Mouse (Mus musculus) E14TG2a.4 (cell line): ENCODE measurements around the gene Cox11.

Source experiments
- H3K27me3 ChIP-seq: 2 replicates; pipeline ENCODE4 v1.6.1; 2014; ENCODE audit warnings: low read length, control low read depth; ENCODE audit not compliant: insufficient read depth
- H3K36me3 ChIP-seq: 2 replicates; pipeline ENCODE4 v1.6.1; 2014; ENCODE audit warnings: low read length, control low read depth; ENCODE audit not compliant: insufficient read depth
- H3K4me1 ChIP-seq: replicated peaks from 2 replicates; pipeline ENCODE4 v1.6.1; 2014; ENCODE audit warnings: low read depth, low read length, control low read depth
- H3K4me3 ChIP-seq: replicated peaks from 2 replicates; pipeline ENCODE4 v1.5.1; 2014; ENCODE audit warnings: mild to moderate bottlenecking, low read length
- H3K9me3 ChIP-seq: 2 replicates; pipeline ENCODE4 v1.6.1; 2014; ENCODE audit warnings: low read length, control low read depth
- CTCF ChIP-seq: conservative IDR thresholded peaks from 2 replicates; pipeline ENCODE4 v1.5.1; 2014; ENCODE audit warnings: low read length
- NANOG ChIP-seq: IDR thresholded peaks from 2 replicates; pipeline ENCODE4 v1.6.1; 2014; ENCODE audit warnings: borderline replicate concordance, low read length, mixed read lengths
- POU5F1 ChIP-seq: IDR thresholded peaks from 2 replicates; pipeline ENCODE4 v1.6.1; 2014; ENCODE audit warnings: low read length, borderline replicate concordance

Gene Cox11

GRCm38 (mm10) chr11:90667325-90667724 is 29.4 kb downstream of the Cox11 start:
- no peaks in the 10 kb centered on the region for H3K9me3 ChIP-seq
- TF ChIP-seq NANOG = no peak
- TF ChIP-seq CTCF = no peak
- TF ChIP-seq POU5F1 = no peak
- no peaks in the 10 kb centered on the region for H3K27me3 ChIP-seq
- H3K36me3 ChIP-seq = peaks cover 16% of the 10 kb centered on the region; the same call in 1 of the 2 replicates
- peaks cover 16% of the 10 kb centered on the region; the same call in 1 of the 2 replicates for H3K4me1 ChIP-seq
- no peak overlapping the region for H3K4me3 ChIP-seq

- TF ChIP-seq NANOG (no peak), CTCF (no peak), POU5F1 (no peak)
- H3K9me3 ChIP-seq = no peaks in the 10 kb centered on the region
- H3K4me1 ChIP-seq = no peaks in the 10 kb centered on the region; the same call in 1 of the 2 replicates
- H3K27me3 ChIP-seq = no peaks in the 10 kb centered on the region
- H3K36me3 ChIP-seq = peaks cover 30% of the 10 kb centered on the region
- H3K4me3 ChIP-seq = no peak overlapping the region
These were observed 37.6 kb downstream of the Cox11 start for GRCm38 (mm10) chr11:90675479-90676110.

GRCm38 (mm10) chr11:90677027-90677426 is 39.1 kb downstream of the Cox11 start:
- Histone ChIP-seq H3K4me1 (peaks cover 5% of the 10 kb centered on the region), H3K27me3 (no peaks in the 10 kb centered on the region), H3K9me3 (no peaks in the 10 kb centered on the region), H3K4me3 (no peak overlapping the region), H3K36me3 (peaks cover 33% of the 10 kb centered on the region)
- TF ChIP-seq CTCF (no peak), NANOG (no peak)

- TF ChIP-seq CTCF (no peak), POU5F1 (no peak), NANOG (no peak)
- Histone ChIP-seq H3K36me3 (peaks cover 37% of the 10 kb centered on the region), H3K9me3 (no peaks in the 10 kb centered on the region), H3K27me3 (no peaks in the 10 kb centered on the region), H3K4me3 (no peak overlapping the region), H3K4me1 (peaks cover 5% of the 10 kb centered on the region)
These were observed 39.9 kb downstream of the Cox11 start for GRCm38 (mm10) chr11:90677771-90678288.

GRCm38 (mm10) chr11:90678582-90678981 is 40.6 kb downstream of the Cox11 start:
- TF ChIP-seq CTCF = no peak
- no peak for TF ChIP-seq POU5F1
- no peak for TF ChIP-seq NANOG
- H3K27me3 ChIP-seq = no peaks in the 10 kb centered on the region
- H3K4me3 ChIP-seq = no peak overlapping the region
- peaks cover 5% of the 10 kb centered on the region for H3K4me1 ChIP-seq
- H3K36me3 ChIP-seq = peaks cover 35% of the 10 kb centered on the region
- no peaks in the 10 kb centered on the region for H3K9me3 ChIP-seq

GRCm38 (mm10) chr11:90681171-90681570 is 43.2 kb downstream of the Cox11 start:
- Histone ChIP-seq H3K4me1 (peaks cover 7% of the 10 kb centered on the region), H3K9me3 (no peaks in the 10 kb centered on the region), H3K36me3 (peaks cover 43% of the 10 kb centered on the region), H3K27me3 (peaks cover 6% of the 10 kb centered on the region; the same call in 1 of the 2 replicates), H3K4me3 (no peak overlapping the region)
- no peak for TF ChIP-seq POU5F1
- no peak for TF ChIP-seq NANOG
- TF ChIP-seq CTCF = no peak

GRCm38 (mm10) chr11:90684765-90685164 is 46.8 kb downstream of the Cox11 start:
- Histone ChIP-seq H3K27me3 (peaks cover 24% of the 10 kb centered on the region), H3K4me1 (peaks cover 26% of the 10 kb centered on the region), H3K9me3 (no peaks in the 10 kb centered on the region), H3K4me3 (no peak overlapping the region), H3K36me3 (peaks cover 40% of the 10 kb centered on the region)
- TF ChIP-seq NANOG (no peak), POU5F1 (no peak), CTCF (no peak)

GRCm38 (mm10) chr11:90685196-90685595 is 47.2 kb downstream of the Cox11 start:
- TF ChIP-seq CTCF (no peak), POU5F1 (no peak), NANOG (no peak)
- Histone ChIP-seq H3K4me3 (no peak overlapping the region), H3K36me3 (peaks cover 37% of the 10 kb centered on the region)

More at GRCm38 (mm10) chr11:90685196-90685595, 47.2 kb downstream of the Cox11 start:
- Histone ChIP-seq H3K27me3 (peaks cover 24% of the 10 kb centered on the region), H3K4me1 (peaks cover 26% of the 10 kb centered on the region), H3K9me3 (no peaks in the 10 kb centered on the region)
